Mouse (Mus musculus): ENCODE measurements at regions not wholly inside any gene's neighbourhood (a gene's known extent, or its start where the extent isn't known, plus 50 kb on each side); places are given as distances from the start of the nearest gene placed in this dataset.

DNA sequence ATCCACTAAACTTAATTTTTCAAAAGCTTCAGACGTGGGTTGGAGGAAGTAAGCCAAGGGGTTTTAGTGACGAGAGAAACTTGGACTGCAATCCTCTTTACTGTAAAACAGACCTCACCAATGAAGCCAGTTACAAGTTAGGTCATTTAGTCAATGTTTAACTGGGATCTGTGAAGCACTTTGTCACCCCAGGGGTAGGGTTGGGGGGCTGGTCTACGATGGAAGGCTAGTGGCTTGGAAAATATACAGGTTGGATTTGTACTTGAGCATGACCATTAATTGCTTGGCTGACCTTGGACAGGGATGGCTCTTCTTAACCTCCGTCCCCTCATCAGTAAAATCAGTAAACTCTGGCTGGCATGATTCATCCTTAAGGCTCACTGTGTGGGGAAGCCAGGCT, 142.2 kb downstream of the Pax1 start:
- no peak for TF ChIP-seq CTCF (IDR thresholded peaks at IDR 0.05; ENCODE audit: extremely low read depth, insufficient read depth, low read length)
- TF ChIP-seq POLR2A (IDR thresholded peaks at IDR 0.05; ENCODE audit: extremely low read depth, insufficient read depth, low read length): no peak
- Histone ChIP-seq H3K27ac (ENCODE audit: insufficient read depth, low read length) (no peak overlapping the region), H3K4me3 (ENCODE audit: insufficient read depth, low read length) (no peak overlapping the region), H3K4me1 (ENCODE audit: control insufficient read depth, insufficient read depth, low read length) (no peaks in the 10 kb centered on the region)

DNA sequence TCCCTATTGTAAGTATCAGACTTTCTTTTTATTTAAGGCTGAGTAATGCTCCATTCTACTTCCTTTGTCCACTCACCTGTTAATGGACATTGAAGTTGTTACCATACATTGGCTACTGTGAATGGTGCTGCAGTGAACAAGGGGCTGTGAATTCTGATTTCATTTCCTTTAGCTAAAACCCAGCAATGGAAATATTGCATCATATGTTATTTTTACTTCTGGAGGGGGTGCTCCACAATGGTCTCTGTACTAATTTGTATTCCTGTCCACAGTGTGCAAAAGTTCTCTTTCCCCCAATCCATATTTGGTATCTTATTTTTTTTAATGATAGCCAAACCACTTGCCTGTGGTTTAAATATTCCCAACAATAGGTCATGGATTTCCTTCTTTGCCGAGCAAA, 137.0 kb downstream of the Pax1 start:
- TF ChIP-seq POLR2A (IDR thresholded peaks at IDR 0.05; ENCODE audit: extremely low read depth, insufficient read depth, low read length): no peak
- TF ChIP-seq CTCF (IDR thresholded peaks at IDR 0.05; ENCODE audit: extremely low read depth, insufficient read depth, low read length): no peak
- H3K4me1 ChIP-seq (ENCODE audit: control insufficient read depth, insufficient read depth, low read length): no peaks in the 10 kb centered on the region
- H3K4me3 ChIP-seq (ENCODE audit: insufficient read depth, low read length): no peak overlapping the region
- H3K27ac ChIP-seq (ENCODE audit: insufficient read depth, low read length): no peak overlapping the region

GRCm38 (mm10) chr2:147455932-147456331, 94.2 kb downstream of the Pax1 start:
- no peak overlapping the region for H3K27ac ChIP-seq (ENCODE audit: insufficient read depth, low read length)
- TF ChIP-seq POLR2A (IDR thresholded peaks at IDR 0.05; ENCODE audit: extremely low read depth, insufficient read depth, low read length) (no peak), CTCF (IDR thresholded peaks at IDR 0.05; ENCODE audit: extremely low read depth, insufficient read depth, low read length) (no peak)
- no peaks in the 10 kb centered on the region for H3K4me1 ChIP-seq (ENCODE audit: control insufficient read depth, insufficient read depth, low read length)
- no peak overlapping the region for H3K4me3 ChIP-seq (ENCODE audit: insufficient read depth, low read length)

- Histone ChIP-seq H3K27ac (ENCODE audit: insufficient read depth, low read length) (no peak overlapping the region), H3K4me1 (ENCODE audit: control insufficient read depth, insufficient read depth, low read length) (no peaks in the 10 kb centered on the region), H3K4me3 (ENCODE audit: insufficient read depth, low read length) (peak overlapping the region; percentile 17; the same call in 1 of the 2 replicates)
- no peak for TF ChIP-seq CTCF (IDR thresholded peaks at IDR 0.05; ENCODE audit: extremely low read depth, insufficient read depth, low read length)
- no peak for TF ChIP-seq POLR2A (IDR thresholded peaks at IDR 0.05; ENCODE audit: extremely low read depth, insufficient read depth, low read length)
These were observed 92.9 kb downstream of the Pax1 start for GRCm38 (mm10) chr2:147454362-147455257.
